Mouse (Mus musculus) kidney, adult 8-10 months (tissue): ENCODE measurements around the gene Mrpl45.

Experiments used
- DNase-seq, 2 experiments: peaks; one replicate each; pipeline ENCODE4 v3.0.0; 2022

Mrpl45 gene

DNA sequence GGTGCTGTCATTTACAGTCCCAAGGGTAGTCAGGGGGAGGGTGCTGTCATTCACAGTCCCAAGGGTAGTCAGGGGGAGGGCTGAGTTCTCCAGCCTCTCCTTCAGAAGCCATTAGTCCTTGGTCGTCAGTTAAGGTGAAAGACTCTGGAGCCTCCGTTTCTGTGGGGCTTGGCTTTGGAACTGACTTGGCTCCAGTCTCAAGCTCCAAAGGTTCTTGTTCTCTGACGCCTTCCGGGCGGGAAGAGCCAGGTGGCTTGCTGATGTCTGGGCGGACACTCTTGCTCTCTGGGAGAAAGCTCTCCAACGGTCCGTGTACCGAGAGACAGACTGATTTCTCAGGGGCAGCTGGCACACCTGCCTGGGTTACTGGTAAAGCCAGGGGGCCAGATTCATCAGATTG, 18.9 kb downstream of the Mrpl45 start:
- DNase-seq, result peak in 1 of 2 experiments; percentile 49

DNA sequence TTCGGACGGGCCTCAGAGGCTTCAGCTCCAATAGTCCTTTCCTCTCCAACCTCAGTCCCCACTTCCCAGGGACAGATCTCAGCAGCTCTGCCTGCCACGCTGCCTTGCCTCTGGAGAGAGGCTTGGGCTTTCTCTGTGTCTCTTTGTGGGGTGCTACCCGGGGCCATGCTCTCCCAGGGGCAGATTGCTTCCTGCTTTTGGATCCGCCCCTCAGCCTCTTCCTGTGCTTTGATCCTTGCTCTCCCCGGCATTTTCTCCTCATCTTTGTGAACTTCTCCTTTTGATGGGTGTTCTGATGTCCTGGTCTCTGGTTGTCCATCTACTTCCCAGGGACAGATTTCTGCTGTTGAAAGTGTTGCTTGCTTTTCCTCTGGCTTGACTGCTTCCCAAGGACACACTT, 20.7 kb downstream of the Mrpl45 start:
- DNase-seq, result no peak

DNA sequence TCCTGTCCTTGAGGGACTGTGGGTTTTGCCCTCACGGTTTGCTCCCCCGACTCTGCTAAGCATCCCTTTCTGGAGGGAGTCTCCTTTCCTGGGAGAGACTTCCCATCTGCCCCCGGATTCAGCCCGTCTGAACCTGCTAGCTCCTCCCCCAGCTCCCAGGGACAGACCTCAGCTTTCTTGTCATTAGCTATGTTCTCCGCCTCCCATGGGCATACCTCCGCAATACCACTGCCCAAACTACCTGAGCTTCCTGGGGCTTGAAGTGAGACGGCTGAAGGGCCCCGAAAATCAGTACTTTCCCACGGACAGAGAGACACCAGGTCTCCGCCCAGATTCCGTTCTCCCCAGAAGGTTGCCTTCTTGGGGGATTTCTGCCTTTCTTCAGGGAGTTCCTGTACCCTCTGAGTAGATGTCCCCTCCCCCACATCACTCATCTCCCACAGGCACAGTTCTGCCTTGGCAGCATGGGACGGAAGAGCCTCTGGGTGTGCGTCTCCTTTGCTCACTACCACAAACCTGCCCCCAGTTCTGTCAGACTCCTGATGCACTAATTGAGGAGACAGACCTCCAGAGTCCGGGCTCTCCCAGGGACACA, 21.3 kb downstream of the Mrpl45 start:
- DNase-seq, result no peak

DNA sequence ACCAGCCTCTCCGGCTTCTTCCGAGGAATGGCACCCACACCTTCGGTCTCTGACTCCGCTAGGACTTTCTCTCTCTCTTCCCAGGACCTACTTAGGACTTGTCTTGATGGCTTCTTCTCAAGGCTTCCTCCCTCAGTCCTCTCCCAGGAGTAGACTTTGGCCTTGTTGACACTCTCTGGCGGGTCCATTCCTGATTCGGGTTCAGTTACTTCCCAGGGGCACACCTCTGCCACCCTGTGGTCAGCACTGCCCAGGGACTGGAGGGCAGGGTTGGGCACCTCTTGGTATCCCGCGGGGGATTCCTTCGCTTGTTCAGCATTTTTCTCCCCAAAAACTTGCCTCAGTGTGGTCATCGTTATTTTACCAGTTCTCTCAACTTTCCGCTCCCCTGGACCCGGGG, 21.8 kb downstream of the Mrpl45 start:
- peak; percentile 52 to 56 for DNase-seq

DNA sequence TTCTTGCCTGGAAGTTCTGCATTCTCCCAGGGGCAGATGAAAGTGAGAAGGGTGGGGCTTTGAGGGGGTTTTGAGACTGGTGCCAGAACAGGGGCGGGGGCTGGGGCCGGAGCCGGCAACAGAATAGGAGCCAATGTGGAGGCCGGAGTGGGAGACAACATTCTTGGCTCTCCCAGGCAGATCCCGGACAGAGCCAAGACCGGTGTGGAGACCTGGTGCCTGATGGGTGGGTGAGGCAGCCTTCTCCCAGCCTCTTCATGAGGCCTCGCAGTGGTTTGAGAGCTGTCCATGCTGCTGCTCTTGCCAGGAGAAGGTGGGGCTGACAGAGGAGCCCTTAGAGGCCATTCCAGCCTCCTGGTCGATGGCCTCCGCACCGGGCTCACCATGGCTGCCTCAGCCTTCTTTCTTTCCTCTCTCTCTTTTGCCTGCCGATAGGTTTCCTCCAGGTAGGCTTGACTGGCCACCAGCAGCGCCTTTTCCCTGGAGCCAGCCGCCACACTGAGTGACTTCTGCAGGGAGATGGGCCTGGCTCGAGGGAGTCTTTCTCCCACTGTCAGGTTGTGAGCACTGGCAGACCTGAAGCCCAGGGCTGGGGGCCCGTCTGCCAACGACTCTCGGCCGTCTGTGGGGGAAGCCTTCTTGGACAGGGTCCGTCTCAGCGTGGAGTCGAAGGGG, 22.9 kb downstream of the Mrpl45 start:
- DNase-seq, result no peak

DNA sequence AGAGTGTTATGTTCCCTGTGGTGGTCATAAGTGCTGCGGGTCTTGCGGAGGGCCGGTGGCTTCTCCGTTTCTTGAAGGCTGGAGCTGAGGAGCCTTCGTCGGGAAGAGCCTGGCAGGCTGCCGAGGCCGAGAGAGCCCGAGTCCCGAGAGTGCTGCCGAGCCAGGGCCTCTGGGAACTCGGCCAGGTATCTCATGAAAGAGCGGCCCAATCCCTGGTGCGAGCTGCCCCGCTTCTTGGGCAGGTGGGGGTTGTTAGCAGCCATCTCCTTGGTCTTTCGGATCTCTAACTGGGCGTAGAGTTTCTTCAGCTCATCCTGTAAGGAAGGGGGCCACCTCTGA, 23.4 kb downstream of the Mrpl45 start:
- peak; percentile 68 to 79 for DNase-seq

DNA sequence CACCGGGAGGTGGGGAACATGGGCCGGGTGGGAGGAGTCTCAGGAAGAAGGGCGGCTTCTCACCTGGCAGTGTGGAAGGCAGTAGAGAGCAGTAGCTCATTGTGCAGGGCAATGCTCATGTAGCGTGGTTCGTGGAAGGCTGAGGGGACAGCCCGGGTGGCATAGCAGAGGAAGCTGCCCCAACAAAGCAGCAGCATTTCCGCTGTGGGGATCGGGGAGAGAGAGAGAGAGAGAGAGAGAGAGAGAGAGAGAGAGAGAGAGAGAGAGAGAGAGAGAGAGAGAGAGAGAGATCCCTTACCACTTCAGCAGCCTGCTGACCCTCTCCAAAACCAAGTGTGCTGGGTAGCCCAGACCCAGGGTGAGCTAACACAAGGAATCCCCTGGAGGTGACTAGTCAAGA, 27.7 kb downstream of the Mrpl45 start:
- no peak for DNase-seq

DNA sequence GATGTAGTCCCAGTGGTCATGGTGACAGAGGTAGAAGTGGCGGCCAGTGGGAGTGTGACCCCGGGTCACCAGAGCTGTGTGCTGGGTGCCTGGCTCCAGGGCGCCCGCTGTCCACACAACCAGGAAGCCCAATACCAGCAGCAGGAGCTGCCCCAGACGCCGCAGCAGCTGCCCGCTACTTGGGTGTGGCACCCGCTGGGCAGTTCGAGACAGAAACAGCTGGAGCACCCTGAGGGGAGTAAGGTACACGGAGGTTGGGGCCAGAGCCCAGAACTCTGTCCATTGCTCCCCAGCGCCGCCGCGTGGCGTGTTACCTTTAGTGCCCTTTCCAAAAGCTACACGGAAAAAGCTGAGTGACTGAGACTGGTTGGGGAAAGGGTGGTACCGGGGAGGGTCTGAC, 28.1 kb downstream of the Mrpl45 start:
- peak in 1 of 2 experiments; percentile 59 for DNase-seq

DNA sequence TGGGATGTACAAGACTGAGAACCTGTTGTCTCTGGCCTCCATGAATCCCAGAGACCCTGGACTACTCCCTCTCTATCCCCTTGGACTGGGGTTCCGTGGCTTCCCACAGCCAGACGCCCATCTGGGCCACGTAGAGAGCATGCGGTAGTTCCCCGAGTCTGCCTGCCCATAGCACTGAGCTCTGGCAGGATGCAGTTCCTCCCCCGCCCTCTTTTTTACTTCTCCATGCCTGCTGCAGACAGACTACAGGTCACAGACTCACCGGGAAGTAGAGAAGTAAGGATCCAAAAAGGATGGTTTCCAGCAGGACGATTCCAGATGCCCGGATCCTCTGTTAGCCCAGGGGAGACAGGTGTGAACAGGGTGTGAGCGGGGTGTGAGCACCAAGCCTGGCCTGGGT, 29.9 kb downstream of the Mrpl45 start:
- no peak for DNase-seq

DNA sequence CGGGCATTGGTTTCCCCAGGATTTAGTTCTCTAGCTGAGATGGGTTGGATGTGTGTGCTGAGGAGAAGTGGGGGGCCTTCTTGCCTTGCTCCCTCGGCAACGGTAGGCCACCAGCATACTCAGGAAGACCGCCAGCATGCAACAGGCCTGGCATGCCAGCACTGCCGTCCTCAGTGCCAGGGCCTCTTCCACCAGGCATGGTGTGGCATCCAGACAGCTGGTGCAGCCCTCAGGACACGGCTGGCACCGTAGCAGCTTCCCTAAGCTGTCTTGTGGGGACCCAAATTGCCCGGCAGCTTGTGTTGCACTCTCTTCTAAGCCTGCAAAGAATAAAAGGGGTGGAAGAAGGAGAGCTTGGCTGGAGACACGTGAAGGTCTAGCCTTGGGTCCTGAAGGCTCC, 30.9 kb downstream of the Mrpl45 start:
- DNase-seq, result no peak

DNA sequence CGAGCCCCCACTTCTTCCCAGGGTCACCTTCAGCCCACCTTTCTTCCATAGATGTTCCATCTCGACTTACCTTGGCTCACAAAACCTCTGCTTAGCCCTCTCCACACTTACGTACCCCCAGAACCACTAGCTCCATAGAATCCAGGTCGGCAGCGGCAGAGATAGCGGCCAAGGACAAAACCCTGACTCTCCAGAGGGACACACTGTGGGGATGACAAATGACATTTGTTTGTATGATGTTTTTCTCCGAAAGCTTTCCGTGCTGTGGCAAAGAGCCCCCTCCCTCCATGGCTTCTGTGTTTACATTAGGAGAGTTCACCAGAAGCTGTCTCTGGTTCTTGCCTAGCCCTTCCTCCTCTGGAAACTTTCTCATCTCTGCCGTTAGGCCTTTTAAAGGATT, 31.8 kb downstream of the Mrpl45 start:
- no peak for DNase-seq

DNA sequence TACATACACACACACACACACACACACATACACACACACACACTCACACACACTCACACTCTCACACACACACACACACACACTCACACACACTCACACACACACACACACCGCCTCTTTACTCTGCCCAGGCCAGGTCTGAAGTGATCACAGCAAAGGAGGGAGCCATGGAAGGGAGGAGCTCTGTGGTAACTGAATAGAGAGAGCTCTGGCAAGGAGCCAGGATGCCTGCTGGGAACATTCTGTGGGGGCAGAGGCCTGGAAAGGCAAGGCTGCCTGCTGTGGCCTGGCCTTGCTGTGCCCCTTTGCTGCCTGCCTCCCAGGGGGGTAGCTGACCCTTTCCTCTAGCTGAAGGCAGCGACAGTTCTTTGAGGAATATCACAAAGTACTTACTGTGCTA, 34.5 kb downstream of the Mrpl45 start:
- DNase-seq, result peak; percentile 77 to 83

DNA sequence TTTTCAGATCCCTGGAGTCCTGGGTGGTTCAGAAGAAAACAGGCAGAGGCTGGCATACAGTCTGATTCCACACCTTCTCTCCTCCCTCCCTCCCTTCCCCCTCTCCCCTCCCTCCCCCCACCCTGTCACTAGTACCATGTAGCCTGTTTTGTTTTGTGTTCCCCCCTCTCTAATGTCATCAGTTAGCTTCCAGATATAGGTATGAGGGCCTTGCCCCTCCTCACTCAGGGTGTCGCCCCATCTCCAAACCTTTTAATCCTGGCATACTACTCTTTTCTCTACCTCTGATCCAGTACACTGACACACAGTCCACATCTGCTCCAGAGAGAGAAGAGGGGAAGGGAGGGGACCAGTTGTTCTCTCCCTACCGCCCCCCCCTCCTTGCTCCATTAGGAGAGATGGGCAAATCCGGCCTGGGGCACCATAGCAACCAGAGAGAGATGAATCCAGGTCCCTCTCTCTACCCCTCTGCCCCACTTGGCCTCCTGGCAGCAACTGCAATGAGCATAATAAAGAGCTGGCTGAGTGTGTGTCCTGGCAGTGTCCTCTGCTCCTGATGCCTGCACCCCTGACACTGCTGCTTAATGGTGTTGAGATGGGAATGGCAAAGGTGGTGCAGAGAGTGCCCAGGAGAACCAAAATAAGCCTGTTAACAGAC, 36.6 kb downstream of the Mrpl45 start, which contains the start of gene Gpr179:
Gene Gpr179, minus strand, starts transcription at position 51 of the 658 bp plus-strand sequence.
- no peak for DNase-seq

DNA sequence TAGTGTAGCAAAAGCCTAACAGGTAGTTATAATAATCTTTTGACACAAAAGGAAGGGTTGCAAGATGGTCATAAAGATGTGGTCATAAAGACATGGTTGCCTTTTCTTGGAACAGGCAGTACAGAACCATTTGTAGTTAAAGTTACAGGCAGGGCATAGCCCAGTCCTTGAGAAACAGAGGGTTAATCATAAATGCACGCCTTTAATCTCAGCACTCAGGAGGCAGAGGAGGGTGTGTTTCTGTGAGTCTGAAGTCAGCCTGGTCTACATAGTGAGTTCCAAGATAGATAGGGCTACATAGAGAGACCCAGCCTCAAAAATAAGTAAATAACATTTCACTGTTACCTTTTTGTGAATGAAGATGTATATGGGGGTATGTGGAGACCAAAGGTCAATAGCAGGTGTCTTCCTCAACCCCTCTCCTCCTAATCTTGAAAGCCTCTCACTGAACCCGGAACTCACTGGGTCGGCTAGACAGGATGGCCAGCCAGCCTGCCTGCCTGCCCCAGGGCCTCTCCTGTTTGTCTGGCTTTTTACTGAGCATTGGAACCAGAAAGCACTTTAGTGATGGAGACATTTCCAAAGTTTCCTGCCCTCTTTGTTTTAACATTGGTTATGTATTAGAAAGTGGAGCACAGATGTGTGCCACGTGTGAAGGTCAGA, 37.5 kb downstream of the Mrpl45 start:
- no peak for DNase-seq

DNA sequence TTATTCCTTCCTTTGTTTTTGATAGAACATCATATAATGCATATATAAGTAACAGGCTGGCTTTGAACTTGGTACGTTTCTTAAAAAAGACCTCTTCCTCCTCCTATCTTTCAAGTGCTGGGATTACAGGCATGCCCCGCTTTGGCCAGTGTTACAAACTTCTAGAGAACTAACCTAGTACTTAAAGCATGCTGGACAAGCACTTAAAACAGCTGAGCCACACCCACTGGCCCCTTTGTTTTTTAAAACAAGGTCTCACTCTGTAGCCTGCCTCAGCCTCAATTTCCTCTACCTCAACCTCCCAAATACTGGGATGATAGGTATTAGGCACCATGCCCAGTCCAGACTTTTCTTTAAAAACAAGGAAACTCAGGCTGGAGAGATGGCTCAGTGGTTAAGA, 39.1 kb downstream of the Mrpl45 start:
- DNase-seq, result no peak

DNA sequence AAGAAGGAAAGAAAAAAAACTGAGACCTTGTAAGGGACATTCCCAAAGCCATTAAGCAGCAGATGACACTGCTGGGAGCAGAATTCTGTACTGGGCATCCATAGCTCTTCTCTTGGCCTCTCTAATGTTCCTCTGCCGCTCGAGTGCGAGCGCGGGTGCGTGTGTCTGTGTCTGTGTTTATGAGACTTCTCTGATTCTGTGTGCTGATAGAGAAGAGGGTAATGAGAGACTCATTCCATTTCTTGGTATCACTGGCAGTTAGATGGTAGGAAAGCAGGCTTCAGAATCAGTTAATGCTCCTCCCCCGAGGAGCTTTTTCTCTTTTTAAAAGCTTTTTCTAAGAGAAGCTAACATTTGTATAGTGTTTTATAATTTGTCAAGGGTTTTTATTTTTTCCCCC, 39.7 kb downstream of the Mrpl45 start:
- no peak for DNase-seq

DNA sequence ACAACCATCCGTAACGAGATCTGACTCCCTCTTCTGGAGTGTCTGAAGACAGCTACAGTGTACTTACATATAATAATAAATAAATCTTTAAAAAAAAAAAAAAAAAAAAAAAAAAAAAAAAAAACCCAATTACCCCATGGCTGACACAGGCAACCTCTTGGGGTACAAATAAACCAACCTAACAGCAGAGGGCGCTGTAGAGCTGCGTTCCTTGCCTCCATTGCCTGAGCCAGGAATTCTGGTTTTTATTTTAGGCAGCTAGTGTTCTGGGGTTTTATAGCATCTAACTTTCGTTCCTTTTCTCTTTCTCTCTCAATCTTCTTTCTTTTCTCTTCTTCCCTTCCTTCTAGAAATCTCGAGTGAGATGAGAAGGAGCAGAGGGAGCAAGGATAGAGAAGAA, 42.1 kb downstream of the Mrpl45 start:
- DNase-seq, result peak; percentile 60 to 85

DNA sequence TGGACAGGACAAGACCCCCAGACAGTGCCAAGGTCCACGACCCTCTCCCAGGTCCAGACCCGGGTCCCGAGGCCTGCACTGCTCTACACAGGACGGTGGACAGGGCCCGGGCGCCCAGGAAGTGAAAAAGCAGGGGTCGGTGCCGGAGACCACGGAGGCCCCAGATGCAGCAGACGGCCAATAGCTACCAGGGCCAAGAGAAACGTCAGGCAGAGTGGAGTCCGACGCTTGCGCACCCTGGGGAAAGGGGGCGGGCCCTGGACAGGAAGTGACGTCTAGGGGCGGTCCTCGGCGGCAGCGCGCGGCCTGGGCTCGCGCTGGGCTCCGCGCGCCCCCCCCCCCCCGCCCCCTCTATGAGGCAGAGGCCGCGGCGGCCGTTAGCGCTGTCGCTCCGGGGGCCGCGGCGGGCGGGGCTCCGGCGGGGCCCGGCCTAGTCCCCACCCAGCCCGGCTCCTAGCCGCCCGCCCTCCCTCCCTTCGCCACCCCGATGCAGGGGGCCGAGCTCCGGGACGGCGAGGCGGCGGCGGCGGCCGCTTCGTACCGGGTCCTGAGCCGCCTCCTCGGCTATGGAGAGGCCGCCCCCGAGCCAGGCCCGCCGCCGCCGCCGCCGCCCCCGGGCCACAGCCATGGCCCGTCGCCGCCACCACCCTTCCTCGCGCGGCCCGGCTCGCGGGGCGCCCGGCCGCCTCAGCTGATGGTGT, 46.6 kb downstream of the Mrpl45 start, which contains the start of gene Socs7:
Gene Socs7, plus strand, starts transcription at position 604 of the 701 bp plus-strand sequence.
- DNase-seq, result peak; percentile 92 to 94

DNA sequence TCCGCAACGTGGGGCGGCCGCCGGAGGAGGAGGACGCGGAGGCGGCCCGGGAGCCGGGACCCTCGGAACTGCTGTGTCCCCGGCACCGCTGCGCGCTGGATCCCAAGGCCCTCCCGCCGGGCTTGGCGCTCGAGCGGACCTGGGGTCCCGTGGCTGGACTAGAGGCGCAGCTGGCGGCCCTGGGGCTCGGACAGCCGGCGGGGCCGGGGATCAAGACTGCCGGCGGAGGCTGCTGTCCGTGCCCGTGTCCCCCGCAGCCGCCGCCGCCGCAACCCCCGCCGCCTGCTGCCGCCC, 47.1 kb downstream of the Mrpl45 start:
- DNase-seq, result peak in 1 of 2 experiments; percentile 25

DNA sequence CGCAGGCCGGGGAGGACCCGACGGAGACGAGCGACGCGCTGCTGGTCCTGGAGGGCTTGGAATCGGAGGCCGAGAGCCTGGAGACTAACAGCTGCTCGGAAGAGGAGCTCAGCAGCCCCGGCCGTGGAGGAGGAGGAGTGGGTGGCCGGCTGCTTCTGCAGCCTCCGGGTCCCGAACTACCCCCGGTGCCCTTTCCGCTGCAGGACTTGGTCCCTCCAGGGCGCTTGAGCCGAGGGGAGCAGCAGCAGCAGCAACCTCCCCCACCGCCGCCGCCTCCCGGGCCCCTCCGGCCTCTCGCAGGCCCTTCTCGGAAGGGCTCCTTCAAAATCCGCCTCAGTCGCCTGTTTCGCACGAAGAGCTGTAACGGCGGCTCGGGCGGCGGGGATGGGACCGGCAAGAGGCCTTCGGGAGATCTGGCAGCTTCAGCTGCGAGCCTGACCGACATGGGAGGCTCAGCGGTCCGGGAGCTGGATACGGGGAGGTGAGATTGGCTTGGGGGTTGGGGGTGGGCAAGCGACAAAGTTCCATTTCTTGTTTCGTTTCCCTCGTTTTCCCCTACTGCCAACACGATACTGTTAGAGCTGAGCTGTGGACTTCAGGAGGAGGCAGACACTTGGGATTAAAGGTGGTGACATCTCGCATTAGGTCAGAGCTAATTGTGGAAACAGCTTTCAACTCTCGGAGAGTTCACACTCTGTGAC, 47.6 kb downstream of the Mrpl45 start:
- DNase-seq, result no peak

DNA sequence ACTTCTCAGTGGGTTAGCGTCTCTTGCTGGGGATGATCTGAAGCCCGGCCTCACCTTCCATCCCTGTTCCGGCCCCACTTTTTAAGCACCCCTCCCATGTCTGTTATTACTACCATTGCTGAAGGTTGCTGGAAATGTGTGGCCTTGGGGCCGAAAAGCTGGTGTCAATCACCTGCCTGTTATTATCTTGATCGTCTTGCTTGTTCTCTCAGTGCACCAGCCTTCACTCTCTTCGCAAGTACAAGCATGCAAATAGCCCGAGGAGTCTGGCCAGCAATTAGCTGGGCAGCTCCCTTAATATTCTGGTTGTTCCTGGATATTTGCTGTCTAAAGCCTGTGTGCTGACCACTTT, 48.1 kb downstream of the Mrpl45 start:
- peak in 1 of 2 experiments; percentile 20 for DNase-seq

DNA sequence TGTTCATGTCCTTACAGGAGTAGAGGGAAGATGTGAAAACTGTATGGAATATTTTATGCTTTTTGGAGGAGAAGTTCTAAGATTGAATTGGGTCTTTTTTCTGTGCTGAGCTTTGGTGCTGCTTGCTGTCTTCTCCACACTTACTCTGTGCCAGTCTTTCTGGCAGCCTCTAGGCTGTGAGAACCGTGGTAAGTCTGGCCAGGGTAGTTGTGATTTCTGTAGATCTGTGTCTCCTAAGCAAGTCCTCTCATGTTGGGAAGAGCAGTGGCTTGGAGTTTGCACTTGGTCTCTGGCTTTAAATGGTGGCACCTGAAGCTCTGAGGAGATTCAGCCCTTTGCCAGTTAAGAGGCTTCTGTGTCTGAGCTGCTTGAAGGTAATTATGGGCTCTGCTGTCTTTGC, 50.0 kb downstream of the Mrpl45 start:
- no peak for DNase-seq

DNA sequence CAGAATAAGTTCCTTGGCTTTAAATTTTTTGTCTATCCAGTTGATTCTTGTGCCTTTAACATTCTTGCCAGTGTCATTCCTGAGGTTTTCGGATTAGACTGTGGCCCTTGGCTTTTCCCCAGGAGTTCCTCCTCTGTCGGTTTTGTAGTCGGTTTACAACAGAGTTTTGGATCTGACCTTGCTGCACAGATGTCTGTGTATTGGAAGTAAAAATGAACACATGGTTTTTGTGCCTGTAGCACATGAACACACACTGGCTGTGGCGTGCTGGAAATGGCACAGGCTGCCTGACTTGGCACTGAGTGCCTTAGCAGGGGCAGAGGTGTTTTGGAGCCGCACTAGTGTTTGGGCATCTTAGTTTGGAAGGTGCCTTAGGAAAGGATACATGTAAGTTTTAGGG, 53.0 kb downstream of the Mrpl45 start:
- no peak for DNase-seq
